Mouse (Mus musculus): Measurements from ENCODE around the gene Acsbg2. TPM values are rescaled to one million over a fixed set of nuclear protein-coding genes. Genes with fewer than 3 reads are reported as not detected.

Acsbg2 gene
- total and polyA plus RNA-seq, 3 experiments, result not detected

DNA sequence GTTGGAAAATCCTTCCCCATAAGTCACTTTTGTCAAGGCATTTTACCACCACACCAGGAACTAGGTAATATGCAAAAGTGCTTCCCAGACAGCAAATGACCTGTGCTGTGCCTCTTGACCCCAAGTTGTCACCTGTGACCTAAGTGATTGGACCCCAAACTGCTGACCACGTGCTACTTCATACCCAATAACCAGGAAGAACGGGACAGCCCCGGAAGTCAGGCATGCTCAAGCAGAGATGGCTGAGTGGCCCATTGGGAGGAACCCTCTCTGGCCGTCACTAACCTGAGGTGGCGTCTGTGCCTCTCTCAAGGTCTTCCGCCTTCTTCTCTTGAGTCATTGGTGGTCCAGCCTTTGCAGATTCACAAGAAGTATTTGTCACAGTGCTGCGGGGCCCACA lies 1.7 kb downstream of the Acsbg2 start:
- Histone ChIP-seq H3K36me3 (ENCODE audit: control insufficient read depth in 1 of 2, insufficient read depth in 2 of 2, low read length in 2 of 2) (peaks cover 0 to 2% of the 10 kb centered on the region in 2 experiments; a peak in 2 of 4 replicates), H3K79me2 (ENCODE audit: control insufficient read depth, insufficient read depth, low read length, poor library complexity) (no peaks in the 10 kb centered on the region), H3K27me3 (ENCODE audit: control insufficient read depth in 1 of 2, insufficient read depth in 2 of 2, low read length in 2 of 2) (no peaks in the 10 kb centered on the region), H3K27ac (ENCODE audit: control insufficient read depth, low read depth, low read length) (no peak overlapping the region), H3K9me3 (replicated peaks; ENCODE audit: insufficient read depth, low read length) (no peaks in the 10 kb centered on the region), H3K9ac (ENCODE audit: control insufficient read depth, low read depth, low read length, poor library complexity, severe bottlenecking) (no peak overlapping the region), H3K4me3 (ENCODE audit: control insufficient read depth in 1 of 2, insufficient read depth in 1 of 2, low read depth in 2 of 2, low read length in 2 of 2) (no peak overlapping the region), H3K4me1 (ENCODE audit: control insufficient read depth in 1 of 2, insufficient read depth in 2 of 2, low read length in 2 of 2) (peaks cover 2 to 6% of the 10 kb centered on the region in 2 experiments; a peak in 3 of 4 replicates)
- TF ChIP-seq USF1 (IDR thresholded peaks at IDR 0.05; ENCODE audit: low read depth, low read length), result peak; percentile 39; the same call in 1 of the 2 replicates
- TF ChIP-seq ZC3H11A (IDR thresholded peaks at IDR 0.05; ENCODE audit: low read depth, low read length), result no peak
- no peak for TF ChIP-seq SMC3 (IDR thresholded peaks at IDR 0.05; ENCODE audit: low read depth, low read length)
- TF ChIP-seq POLR2A (IDR thresholded peaks at IDR 0.05; ENCODE audit: control insufficient read depth in 1 of 2, insufficient read depth in 1 of 2, low read depth in 1 of 2, low read length in 2 of 2, poor library complexity in 1 of 2), result no peak
- no peak for TF ChIP-seq NELFE (IDR thresholded peaks at IDR 0.05; ENCODE audit: low read depth, low read length)
- no peak for TF ChIP-seq BHLHE40 (IDR thresholded peaks at IDR 0.05; ENCODE audit: borderline replicate concordance, low read depth, low read length)
- no peak for TF ChIP-seq HCFC1 (IDR thresholded peaks at IDR 0.05; ENCODE audit: low read depth, low read length)
- peak; percentile 16; the same call in 1 of the 2 replicates for TF ChIP-seq MAX (IDR thresholded peaks at IDR 0.05; ENCODE audit: low read length)
- DNase-seq (ENCODE audit: low read depth, low spot score), result no peak

- H3K27me3 ChIP-seq (ENCODE audit: control insufficient read depth in 1 of 2, insufficient read depth in 2 of 2, low read length in 2 of 2), result no peaks in the 10 kb centered on the region
- H3K79me2 ChIP-seq (ENCODE audit: control insufficient read depth, insufficient read depth, low read length, poor library complexity), result no peaks in the 10 kb centered on the region
- H3K4me3 ChIP-seq (ENCODE audit: control insufficient read depth in 1 of 2, insufficient read depth in 1 of 2, low read depth in 2 of 2, low read length in 2 of 2), result no peak overlapping the region
- no peaks in the 10 kb centered on the region for H3K9me3 ChIP-seq (replicated peaks; ENCODE audit: insufficient read depth, low read length)
- no peak overlapping the region for H3K9ac ChIP-seq (ENCODE audit: control insufficient read depth, low read depth, low read length, poor library complexity, severe bottlenecking)
- peaks cover 0 to 2% of the 10 kb centered on the region in 2 experiments; a peak in 2 of 4 replicates for H3K36me3 ChIP-seq (ENCODE audit: control insufficient read depth in 1 of 2, insufficient read depth in 2 of 2, low read length in 2 of 2)
- DNase-seq (ENCODE audit: low read depth, low spot score), result no peak
- H3K27ac ChIP-seq (ENCODE audit: control insufficient read depth, low read depth, low read length), result no peak overlapping the region
- no peak for TF ChIP-seq MXI1 (IDR thresholded peaks at IDR 0.05; ENCODE audit: low read depth, low read length)
- no peak for TF ChIP-seq MYC (IDR thresholded peaks at IDR 0.05; ENCODE audit: low read depth, low read length)
- no peak for TF ChIP-seq POLR2AphosphoS2 (IDR thresholded peaks at IDR 0.05; ENCODE audit: low read length)
- no peak for TF ChIP-seq KAT2A (conservative IDR thresholded peaks at IDR 0.05; ENCODE audit: low read depth, low read length)
- no peak for TF ChIP-seq RAD21 (IDR thresholded peaks at IDR 0.05; ENCODE audit: low read depth, low read length)
- no peak for TF ChIP-seq ZMIZ1 (IDR thresholded peaks at IDR 0.05; ENCODE audit: low read depth, low read length)
- no peak for TF ChIP-seq HCFC1 (IDR thresholded peaks at IDR 0.05; ENCODE audit: low read depth, low read length)
- no peak for TF ChIP-seq POLR2AphosphoS5 (IDR thresholded peaks at IDR 0.05; ENCODE audit: borderline replicate concordance, low read depth, low read length)
- TF ChIP-seq CHD2 (IDR thresholded peaks at IDR 0.05; ENCODE audit: low read length), result no peak
- TF ChIP-seq NELFE (IDR thresholded peaks at IDR 0.05; ENCODE audit: low read depth, low read length), result no peak
- no peak for TF ChIP-seq ZKSCAN1 (IDR thresholded peaks at IDR 0.05; ENCODE audit: low read depth, low read length)
- TF ChIP-seq NRF1 (IDR thresholded peaks at IDR 0.05; ENCODE audit: insufficient read depth, low read depth, low read length, poor library complexity, severe bottlenecking), result no peak
- TF ChIP-seq POLR2A (IDR thresholded peaks at IDR 0.05; ENCODE audit: control insufficient read depth in 1 of 2, insufficient read depth in 1 of 2, low read depth in 1 of 2, low read length in 2 of 2, poor library complexity in 1 of 2), result no peak
- no peak for TF ChIP-seq USF1 (IDR thresholded peaks at IDR 0.05; ENCODE audit: low read depth, low read length)
- no peak for TF ChIP-seq SIN3A (IDR thresholded peaks at IDR 0.05; ENCODE audit: low read length)
- TF ChIP-seq MAZ (IDR thresholded peaks at IDR 0.05; ENCODE audit: low read depth, low read length), result no peak
- TF ChIP-seq UBTF (IDR thresholded peaks at IDR 0.05; ENCODE audit: borderline replicate concordance, insufficient read depth, low read depth, low read length), result no peak
- no peak for TF ChIP-seq MAFK (IDR thresholded peaks at IDR 0.05; ENCODE audit: borderline replicate concordance, low read depth, low read length)
- no peak for TF ChIP-seq TAL1 (IDR thresholded peaks at IDR 0.05; ENCODE audit: low read length)
- no peak for TF ChIP-seq MYB (IDR thresholded peaks at IDR 0.05; ENCODE audit: low read depth, low read length)
- peaks cover 2 to 6% of the 10 kb centered on the region in 2 experiments; a peak in 3 of 4 replicates for H3K4me1 ChIP-seq (ENCODE audit: control insufficient read depth in 1 of 2, insufficient read depth in 2 of 2, low read length in 2 of 2)
Observed at GRCm38 (mm10) chr17:56871767-56872166, 2.5 kb downstream of the Acsbg2 start.
